Mouse (Mus musculus) testis, adult 2 months (tissue): Measurements from ENCODE around the gene Kcne2.

ENCODE experiments used
- CTCF ChIP-seq: fragments of 200-500 bp; IDR thresholded peaks from 2 replicates; pipeline ENCODE4 v1.5.1; 2012; ENCODE audit warnings: low read depth, mild to moderate bottlenecking, inconsistent platforms, low read length, moderate library complexity; ENCODE audit not compliant: control insufficient read depth, insufficient read depth, insufficient replicate concordance
- POLR2A ChIP-seq: fragments of 200-500 bp; IDR thresholded peaks from 2 replicates; pipeline ENCODE4 v1.6.1; 2012; ENCODE audit warnings: low read depth, mild to moderate bottlenecking, inconsistent platforms, low read length, moderate library complexity; ENCODE audit not compliant: control insufficient read depth

DNA sequence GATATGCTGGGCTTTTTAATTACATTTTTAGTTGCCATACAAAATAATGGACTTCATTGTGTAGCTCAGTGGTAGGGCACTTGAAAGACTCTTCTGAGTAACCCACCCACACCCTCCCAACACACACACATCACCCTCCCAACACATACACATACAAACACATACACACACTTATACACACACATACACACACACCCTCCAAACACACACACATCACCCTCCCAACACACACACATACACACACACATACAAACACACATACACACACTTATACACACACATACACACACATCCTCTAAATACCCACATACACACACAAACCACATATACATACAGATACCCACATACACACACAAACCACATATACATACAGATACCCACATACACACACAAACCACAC is 2.1 kb upstream of the Kcne2 start:
- TF ChIP-seq POLR2A (no peak), CTCF (no peak)
